Mouse (Mus musculus): ENCODE measurements at regions not wholly inside any gene's neighbourhood (a gene's known extent, or its start where the extent isn't known, plus 50 kb on each side); places are given as distances from the start of the nearest gene placed in this dataset.

DNA sequence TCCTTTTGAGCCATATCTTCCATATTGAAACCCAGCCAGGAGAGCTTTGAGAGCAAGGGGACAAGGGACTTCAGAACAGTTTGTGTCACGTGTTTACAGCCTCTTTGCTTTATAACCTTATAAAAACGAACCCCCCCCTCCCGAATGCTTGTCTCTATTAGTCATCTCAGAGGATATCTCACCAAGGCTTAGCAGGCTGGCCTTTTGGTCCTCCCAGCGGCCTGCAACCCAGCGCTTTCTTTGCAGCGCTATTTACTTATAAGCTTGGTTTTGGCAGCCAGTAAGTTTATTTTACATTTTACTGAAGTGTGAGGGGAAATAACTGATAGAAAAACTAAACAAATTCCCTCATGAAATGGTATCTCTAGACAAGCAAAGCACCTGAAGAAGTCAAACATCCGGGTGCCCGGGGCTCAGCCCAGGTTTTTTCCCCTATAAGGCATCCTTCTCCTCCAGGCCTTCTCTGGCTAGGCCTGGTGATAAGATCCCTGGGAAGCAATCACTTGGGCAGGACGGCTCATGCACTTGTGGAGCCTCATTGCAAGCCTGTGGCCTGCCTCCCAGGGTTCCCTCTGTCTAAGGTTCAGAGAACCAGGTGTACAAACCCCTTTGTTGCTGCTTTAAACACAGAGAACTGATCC lies 442.0 kb upstream of the Id4 start:
- 27% methylated on average over 9 of the region's 9 CpGs for WGBS
- Histone ChIP-seq H3K27ac (ENCODE audit: insufficient read depth, low read depth, low read length) (no peak overlapping the region), H3K36me3 (ENCODE audit: control insufficient read depth, insufficient read depth, low read length) (no peaks in the 10 kb centered on the region)

DNA sequence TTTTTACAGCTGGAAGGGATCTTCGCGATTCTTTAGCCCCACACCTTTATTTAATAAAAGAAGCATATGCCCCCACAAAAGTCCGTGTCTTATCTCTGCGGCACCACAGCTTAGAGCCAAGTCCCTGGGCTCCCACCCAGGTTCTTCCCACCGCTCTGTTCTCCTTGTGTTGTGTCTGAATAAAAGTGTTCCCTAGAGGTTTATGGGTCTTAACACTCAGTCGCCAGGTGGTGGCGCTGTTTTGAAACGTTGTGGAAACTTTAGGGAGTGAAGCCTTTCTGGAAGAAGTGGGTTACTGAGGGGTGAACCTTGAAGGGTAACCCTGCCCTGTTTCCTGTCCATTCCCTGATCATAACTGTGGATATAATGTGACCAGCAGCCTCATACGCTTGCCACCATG lies 424.5 kb upstream of the Id4 start:
- H3K27ac ChIP-seq (ENCODE audit: insufficient read depth, low read depth, low read length): no peak overlapping the region
- no peaks in the 10 kb centered on the region for H3K4me1 ChIP-seq (ENCODE audit: control insufficient read depth, insufficient read depth, insufficient read length, low read length)
- H3K36me3 ChIP-seq (ENCODE audit: control insufficient read depth, insufficient read depth, low read length): no peaks in the 10 kb centered on the region
- 52% methylated on average over 9 of the region's 9 CpGs for WGBS
- no peaks in the 10 kb centered on the region for H3K27me3 ChIP-seq (ENCODE audit: control insufficient read depth, insufficient read depth, low read length)
- no peak overlapping the region for H3K4me3 ChIP-seq (ENCODE audit: low read depth, low read length)
- TF ChIP-seq CTCF (IDR thresholded peaks at IDR 0.05; ENCODE audit: extremely low read depth, insufficient read length, insufficient replicate concordance, low read depth, low read length) (no peak), POLR2A (IDR thresholded peaks at IDR 0.05; ENCODE audit: low read depth, low read length) (no peak)

More for the DNA sequence above, 442.0 kb upstream of the Id4 start:
- Histone ChIP-seq H3K27me3 (ENCODE audit: control insufficient read depth, insufficient read depth, low read length) (no peaks in the 10 kb centered on the region), H3K4me3 (ENCODE audit: low read depth, low read length) (no peak overlapping the region), H3K4me1 (ENCODE audit: control insufficient read depth, insufficient read depth, insufficient read length, low read length) (no peaks in the 10 kb centered on the region)
- TF ChIP-seq POLR2A (IDR thresholded peaks at IDR 0.05; ENCODE audit: low read depth, low read length) (no peak), CTCF (IDR thresholded peaks at IDR 0.05; ENCODE audit: extremely low read depth, insufficient read length, insufficient replicate concordance, low read depth, low read length) (no peak)

DNA sequence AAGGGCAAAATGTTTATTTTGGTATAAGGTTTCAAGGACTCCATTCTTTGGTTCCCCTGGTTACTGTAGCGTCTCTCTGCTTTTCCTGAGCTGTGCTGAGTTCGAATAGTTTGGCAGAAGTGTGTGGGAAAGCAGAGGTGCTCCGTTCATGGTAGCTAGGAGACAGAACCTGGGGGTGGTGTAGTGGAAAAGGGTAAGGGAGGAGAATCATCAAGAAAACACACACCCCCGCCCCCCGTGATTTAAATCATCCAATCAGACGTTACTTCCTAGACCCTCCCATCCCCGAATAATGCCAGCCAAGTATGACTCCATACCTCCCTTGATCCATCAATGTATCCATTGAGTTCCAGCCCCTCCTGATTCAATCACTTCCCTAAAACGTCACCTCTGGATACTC lies 418.6 kb upstream of the Id4 start:
- H3K36me3 ChIP-seq (ENCODE audit: control insufficient read depth, insufficient read depth, low read length): no peaks in the 10 kb centered on the region
- no peak overlapping the region for H3K27ac ChIP-seq (ENCODE audit: insufficient read depth, low read depth, low read length)
- TF ChIP-seq CTCF (IDR thresholded peaks at IDR 0.05; ENCODE audit: extremely low read depth, insufficient read length, insufficient replicate concordance, low read depth, low read length) (no peak), POLR2A (IDR thresholded peaks at IDR 0.05; ENCODE audit: low read depth, low read length) (no peak)
- H3K27me3 ChIP-seq (ENCODE audit: control insufficient read depth, insufficient read depth, low read length): no peaks in the 10 kb centered on the region
- H3K4me3 ChIP-seq (ENCODE audit: low read depth, low read length): no peak overlapping the region
- H3K4me1 ChIP-seq (ENCODE audit: control insufficient read depth, insufficient read depth, insufficient read length, low read length): no peaks in the 10 kb centered on the region
- 79% methylated on average over 8 of the region's 8 CpGs for WGBS

DNA sequence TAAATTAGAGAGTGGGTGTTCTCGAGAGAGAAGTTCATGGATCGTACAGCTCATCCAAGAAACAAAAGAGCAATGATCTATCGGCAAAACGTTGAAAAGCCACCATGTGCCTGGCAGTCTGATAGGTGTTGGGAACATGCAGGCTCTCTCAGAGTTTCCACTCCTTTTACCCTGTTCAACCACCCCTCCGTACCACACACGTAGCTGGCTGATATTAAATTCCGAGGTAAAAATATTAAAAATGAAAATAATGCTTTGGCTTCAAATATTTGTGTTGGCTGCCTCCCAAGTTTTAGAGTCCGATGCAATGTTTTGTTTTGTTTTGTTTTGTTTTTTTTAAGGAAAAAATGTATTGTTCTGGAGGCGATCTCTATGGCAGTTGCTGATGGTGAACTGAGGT lies 418.0 kb upstream of the Id4 start:
- no peaks in the 10 kb centered on the region for H3K27me3 ChIP-seq (ENCODE audit: control insufficient read depth, insufficient read depth, low read length)
- no peaks in the 10 kb centered on the region for H3K36me3 ChIP-seq (ENCODE audit: control insufficient read depth, insufficient read depth, low read length)
- no peak overlapping the region for H3K4me3 ChIP-seq (ENCODE audit: low read depth, low read length)
- H3K27ac ChIP-seq (ENCODE audit: insufficient read depth, low read depth, low read length): no peak overlapping the region
- WGBS: 71% methylated on average over 9 of the region's 9 CpGs
- H3K4me1 ChIP-seq (ENCODE audit: control insufficient read depth, insufficient read depth, insufficient read length, low read length): no peaks in the 10 kb centered on the region
- no peak for TF ChIP-seq CTCF (IDR thresholded peaks at IDR 0.05; ENCODE audit: extremely low read depth, insufficient read length, insufficient replicate concordance, low read depth, low read length)
- TF ChIP-seq POLR2A (IDR thresholded peaks at IDR 0.05; ENCODE audit: low read depth, low read length): no peak

DNA sequence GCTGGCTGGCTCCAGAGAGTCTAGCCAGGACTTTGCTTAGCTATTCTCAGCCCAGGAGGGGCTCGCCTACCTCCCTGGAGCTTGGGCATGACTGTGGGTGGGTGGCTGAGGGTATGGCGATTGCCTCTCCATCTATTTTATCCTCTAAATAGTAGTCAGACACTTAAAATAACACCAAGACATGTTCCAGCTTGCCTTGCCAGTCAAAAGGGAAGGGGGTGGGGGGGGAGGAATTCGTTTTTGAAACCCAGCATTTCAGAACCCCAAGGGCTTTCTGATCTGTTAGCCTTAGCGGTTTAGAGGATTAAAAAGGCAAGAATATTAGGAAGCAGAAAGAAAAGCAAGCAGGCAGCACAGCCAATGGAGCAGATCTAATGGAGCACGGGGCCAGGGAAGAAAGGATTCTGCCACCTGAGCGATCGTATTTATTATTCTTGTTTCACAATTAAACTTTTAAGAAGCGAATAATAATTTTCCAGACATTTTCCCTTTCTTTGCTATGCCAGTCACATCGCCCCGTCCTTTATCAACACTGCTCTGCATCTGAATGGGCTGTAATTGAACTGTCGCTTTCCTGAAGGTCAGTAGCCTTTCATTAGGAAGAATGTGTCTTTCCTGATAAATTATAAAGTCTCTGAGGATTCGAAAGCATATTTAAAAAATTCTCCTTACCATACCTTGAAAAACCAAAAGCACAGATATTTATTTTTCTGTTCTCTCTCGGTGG lies 417.3 kb upstream of the Id4 start:
- no peaks in the 10 kb centered on the region for H3K36me3 ChIP-seq (ENCODE audit: control insufficient read depth, insufficient read depth, low read length)
- 63% methylated on average over 13 of the region's 13 CpGs for WGBS
- no peak overlapping the region for H3K4me3 ChIP-seq (ENCODE audit: low read depth, low read length)
- H3K27me3 ChIP-seq (ENCODE audit: control insufficient read depth, insufficient read depth, low read length): no peaks in the 10 kb centered on the region
- no peak overlapping the region for H3K27ac ChIP-seq (ENCODE audit: insufficient read depth, low read depth, low read length)
- TF ChIP-seq CTCF (IDR thresholded peaks at IDR 0.05; ENCODE audit: extremely low read depth, insufficient read length, insufficient replicate concordance, low read depth, low read length) (no peak), POLR2A (IDR thresholded peaks at IDR 0.05; ENCODE audit: low read depth, low read length) (no peak)
- no peaks in the 10 kb centered on the region for H3K4me1 ChIP-seq (ENCODE audit: control insufficient read depth, insufficient read depth, insufficient read length, low read length)

DNA sequence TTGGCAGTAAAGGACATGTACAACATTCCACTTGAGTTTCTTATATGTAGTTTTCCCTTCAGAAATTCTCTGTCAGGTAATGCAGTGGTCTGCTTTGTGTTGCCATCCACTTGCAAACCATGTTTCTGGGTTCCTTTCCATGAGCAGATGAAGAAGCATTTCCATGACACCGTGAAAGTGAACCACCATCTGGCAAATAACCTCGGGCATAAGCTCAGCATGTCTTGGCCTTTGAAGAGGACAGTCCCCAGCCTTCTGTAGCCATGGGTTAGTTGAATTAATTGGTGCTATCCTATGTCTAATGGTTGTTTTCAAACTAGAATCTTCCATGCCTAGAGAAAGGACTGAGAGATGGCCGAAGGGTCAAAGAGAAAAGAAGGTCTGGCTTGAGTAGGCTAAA lies 414.3 kb upstream of the Id4 start:
- no peaks in the 10 kb centered on the region for H3K4me1 ChIP-seq (ENCODE audit: control insufficient read depth, insufficient read depth, insufficient read length, low read length)
- no peaks in the 10 kb centered on the region for H3K27me3 ChIP-seq (ENCODE audit: control insufficient read depth, insufficient read depth, low read length)
- no peaks in the 10 kb centered on the region for H3K36me3 ChIP-seq (ENCODE audit: control insufficient read depth, insufficient read depth, low read length)
- WGBS: 88% methylated on average over 3 of the region's 3 CpGs
- H3K27ac ChIP-seq (ENCODE audit: insufficient read depth, low read depth, low read length): no peak overlapping the region
- no peak overlapping the region for H3K4me3 ChIP-seq (ENCODE audit: low read depth, low read length)
- TF ChIP-seq POLR2A (IDR thresholded peaks at IDR 0.05; ENCODE audit: low read depth, low read length) (no peak), CTCF (IDR thresholded peaks at IDR 0.05; ENCODE audit: extremely low read depth, insufficient read length, insufficient replicate concordance, low read depth, low read length) (no peak)

DNA sequence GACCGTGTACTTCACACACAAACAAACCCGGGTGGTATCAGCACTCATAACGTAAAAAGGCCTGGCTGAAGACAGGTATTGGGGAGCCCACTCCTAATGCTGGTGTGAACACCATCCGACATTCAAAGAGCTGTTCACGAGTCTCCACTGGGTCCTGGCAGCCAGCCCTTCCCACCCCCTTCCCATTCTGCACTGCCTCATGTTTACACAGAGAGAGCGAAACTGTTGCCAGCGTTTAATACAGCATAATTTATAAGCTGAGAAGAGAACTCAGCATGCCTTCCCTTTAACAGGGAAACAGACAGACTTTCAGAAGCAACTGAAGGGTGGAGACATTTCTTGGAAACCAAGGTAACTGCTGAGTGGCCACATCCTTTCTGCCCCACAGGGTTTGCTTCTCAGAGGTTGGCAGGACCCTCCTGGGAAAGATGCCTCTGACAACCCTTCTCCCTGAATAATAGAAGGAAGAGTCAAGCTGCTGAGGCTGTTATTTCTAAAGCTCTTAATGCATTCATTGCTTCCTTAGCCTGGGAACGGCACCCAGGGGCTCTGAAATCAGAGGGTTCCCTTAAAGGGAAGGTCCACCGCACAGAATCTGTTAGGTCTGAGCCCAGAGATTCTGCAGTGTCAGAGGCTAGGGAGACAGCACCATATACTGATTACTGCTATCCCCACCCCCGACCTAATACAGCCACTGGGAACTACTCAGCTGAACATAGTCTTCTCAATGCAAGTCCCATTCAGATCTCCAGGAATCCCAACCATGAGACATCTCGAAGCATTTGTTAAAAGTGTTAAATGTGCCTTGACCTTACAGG lies 412.4 kb upstream of the Id4 start:
- WGBS: 47% methylated on average over 11 of the region's 11 CpGs
- Histone ChIP-seq H3K27ac (ENCODE audit: insufficient read depth, low read depth, low read length) (no peak overlapping the region), H3K27me3 (ENCODE audit: control insufficient read depth, insufficient read depth, low read length) (no peaks in the 10 kb centered on the region), H3K4me3 (ENCODE audit: low read depth, low read length) (no peak overlapping the region), H3K4me1 (ENCODE audit: control insufficient read depth, insufficient read depth, insufficient read length, low read length) (no peaks in the 10 kb centered on the region), H3K36me3 (ENCODE audit: control insufficient read depth, insufficient read depth, low read length) (no peaks in the 10 kb centered on the region)
- TF ChIP-seq POLR2A (IDR thresholded peaks at IDR 0.05; ENCODE audit: low read depth, low read length) (no peak), CTCF (IDR thresholded peaks at IDR 0.05; ENCODE audit: extremely low read depth, insufficient read length, insufficient replicate concordance, low read depth, low read length) (no peak)

Measured in small intestine, adult 2 months (tissue).